Mouse (Mus musculus) neural tube, embryonic 13.5 days (tissue): ENCODE data around the gene Il9r. TPM values are rescaled to one million over a fixed set of nuclear protein-coding genes. Genes with fewer than 3 reads are reported as not detected.
"Not testable (repeated sequence)": the region's sequence is repeated elsewhere in the genome, so short reads cannot be mapped to it uniquely, and the experiment has no call there.

Source experiments
- ATAC-seq: fragments of 200-750 bp; cut with Nextera tagmentation; 2 replicates; pipeline ENCODE4 v1.8.0; 2017; ENCODE audit warnings: low read depth, mild to moderate bottlenecking, moderate TSS enrichment, moderate library complexity
- H3K27ac ChIP-seq: fragments of 300-500 bp; sonication (generic); replicated peaks from 2 replicates; pipeline ENCODE4 v1.5.1; 2015; ENCODE audit warnings: moderate library complexity, mild to moderate bottlenecking, inconsistent platforms
- H3K27me3 ChIP-seq: fragments of 300-500 bp; sonication (generic); 2 replicates; pipeline ENCODE4 v1.6.1; 2015; ENCODE audit warnings: mild to moderate bottlenecking, inconsistent platforms
- H3K36me3 ChIP-seq: fragments of 300-500 bp; sonication (generic); 2 replicates; pipeline ENCODE4 v1.6.1; 2015; ENCODE audit warnings: mild to moderate bottlenecking, inconsistent platforms
- H3K4me1 ChIP-seq: fragments of 300-500 bp; sonication (generic); replicated peaks from 2 replicates; pipeline ENCODE4 v1.6.1; 2015; ENCODE audit warnings: inconsistent platforms
- H3K4me2 ChIP-seq: fragments of 300-500 bp; sonication (generic); 2 replicates; pipeline ENCODE4 v1.6.1; 2015; ENCODE audit warnings: inconsistent platforms, mild to moderate bottlenecking, moderate library complexity
- H3K4me3 ChIP-seq: fragments of 300-500 bp; sonication (generic); 2 replicates; pipeline ENCODE4 v1.5.1; 2015; ENCODE audit warnings: mild to moderate bottlenecking, inconsistent platforms
- H3K9ac ChIP-seq: fragments of 300-500 bp; sonication (generic); 2 replicates; pipeline ENCODE4 v1.6.1; 2015; ENCODE audit warnings: moderate library complexity, mild to moderate bottlenecking, inconsistent platforms
- H3K9me3 ChIP-seq: fragments of 300-500 bp; sonication (generic); 2 replicates; pipeline ENCODE4 v1.6.1; 2016; ENCODE audit warnings: inconsistent platforms
- WGBS: fragments of 180-500 bp; shearing (Covaris S2); methylation state at CpG from one replicate; pipeline ENCODE4 v1.1.7; 2015; 5-methylcytosine and 5-hydroxymethylcytosine counted together
- polyA plus RNA-seq: library from polyadenylated mRNA; unstranded; fragments of >200 nt; fragmentation: Nextera tagmentation; extraction: Ambion mirVana; gene quantifications from 2 replicates; pipeline ENCODE4 v1.2.1, GENCODE M21; 2015

The Il9r gene
- polyA plus RNA-seq, 1 experiment from 2014 or later = not detected

DNA sequence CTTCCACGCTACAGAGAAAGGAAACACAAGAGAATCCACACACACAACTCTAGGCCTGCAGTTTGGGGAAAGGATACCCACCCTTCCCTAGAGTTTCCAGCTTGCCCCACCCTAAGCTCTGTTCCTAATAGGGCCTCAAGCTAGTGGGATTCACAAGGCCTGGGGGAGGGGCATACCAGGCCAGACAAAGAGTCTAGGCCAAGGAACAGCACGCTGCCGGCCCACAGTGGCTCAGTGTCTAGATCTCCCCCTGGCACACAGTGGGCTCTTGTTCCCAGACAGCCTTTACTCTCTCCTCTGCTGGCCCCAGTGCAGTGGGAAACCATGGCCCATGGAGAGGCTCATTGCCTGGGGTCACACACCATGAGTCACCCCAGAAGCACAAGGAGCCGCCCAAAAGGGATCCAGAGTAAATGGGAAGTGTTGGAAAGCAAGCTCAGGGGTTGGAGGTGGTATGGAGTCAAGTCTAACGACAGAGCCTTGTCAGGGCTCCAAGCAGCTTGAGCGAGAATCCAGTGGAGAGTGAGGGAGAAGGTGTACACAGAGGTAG lies 18.5 kb upstream of the Il9r start:
- ATAC-seq = no peak
- Histone ChIP-seq H3K4me2 (peak overlapping the region; percentile 96; the same call in 1 of the 2 replicates), H3K9me3 (no peaks in the 10 kb centered on the region), H3K4me1 (peaks cover 60% of the 10 kb centered on the region), H3K9ac (peak overlapping the region; percentile 1; the same call in 1 of the 2 replicates), H3K27me3 (peaks cover 27% of the 10 kb centered on the region), H3K27ac (peak overlapping the region; percentile 38; the same call in 1 of the 2 replicates), H3K36me3 (peaks cover under 1% of the 10 kb centered on the region; the same call in 1 of the 2 replicates), H3K4me3 (no peak overlapping the region)
- 45% methylated on average over 6 of the region's 6 CpGs for WGBS

GRCm38 (mm10) chr11:32216851-32217250 lies 16.8 kb upstream of the Il9r start:
- Histone ChIP-seq H3K9ac (no peak overlapping the region), H3K4me1 (peaks cover 48% of the 10 kb centered on the region), H3K9me3 (no peaks in the 10 kb centered on the region), H3K4me3 (no peak overlapping the region), H3K36me3 (peaks cover 17% of the 10 kb centered on the region; the same call in 1 of the 2 replicates), H3K4me2 (no peak overlapping the region), H3K27me3 (peaks cover 12% of the 10 kb centered on the region), H3K27ac (no peak overlapping the region)
- 21% methylated on average over 8 of the region's 8 CpGs for WGBS
- peak; percentile 27; the same call in 1 of the 2 replicates for ATAC-seq

- H3K9me3 ChIP-seq = no peaks in the 10 kb centered on the region
- peaks cover 37% of the 10 kb centered on the region for H3K4me1 ChIP-seq
- H3K36me3 ChIP-seq = peaks cover 28% of the 10 kb centered on the region
- no peak overlapping the region for H3K4me3 ChIP-seq
- 94% methylated on average over 18 of the region's 18 CpGs for WGBS
- no peak overlapping the region for H3K4me2 ChIP-seq
- H3K27ac ChIP-seq = no peak overlapping the region
- ATAC-seq = no peak
- H3K27me3 ChIP-seq = peaks cover 2% of the 10 kb centered on the region
- H3K9ac ChIP-seq = no peak overlapping the region
Observed at GRCm38 (mm10) chr11:32215372-32216162, 15.5 kb upstream of the Il9r start.

- WGBS = 90% methylated on average over 9 of the region's 9 CpGs
- Histone ChIP-seq H3K4me3 (no peak overlapping the region), H3K9me3 (no peaks in the 10 kb centered on the region), H3K27me3 (no peaks in the 10 kb centered on the region), H3K4me1 (peaks cover 9% of the 10 kb centered on the region), H3K36me3 (peaks cover 60% of the 10 kb centered on the region), H3K27ac (no peak overlapping the region), H3K9ac (no peak overlapping the region), H3K4me2 (no peak overlapping the region)
- no peak for ATAC-seq
Observed at GRCm38 (mm10) chr11:32210623-32211022, 10.5 kb upstream of the Il9r start.

DNA sequence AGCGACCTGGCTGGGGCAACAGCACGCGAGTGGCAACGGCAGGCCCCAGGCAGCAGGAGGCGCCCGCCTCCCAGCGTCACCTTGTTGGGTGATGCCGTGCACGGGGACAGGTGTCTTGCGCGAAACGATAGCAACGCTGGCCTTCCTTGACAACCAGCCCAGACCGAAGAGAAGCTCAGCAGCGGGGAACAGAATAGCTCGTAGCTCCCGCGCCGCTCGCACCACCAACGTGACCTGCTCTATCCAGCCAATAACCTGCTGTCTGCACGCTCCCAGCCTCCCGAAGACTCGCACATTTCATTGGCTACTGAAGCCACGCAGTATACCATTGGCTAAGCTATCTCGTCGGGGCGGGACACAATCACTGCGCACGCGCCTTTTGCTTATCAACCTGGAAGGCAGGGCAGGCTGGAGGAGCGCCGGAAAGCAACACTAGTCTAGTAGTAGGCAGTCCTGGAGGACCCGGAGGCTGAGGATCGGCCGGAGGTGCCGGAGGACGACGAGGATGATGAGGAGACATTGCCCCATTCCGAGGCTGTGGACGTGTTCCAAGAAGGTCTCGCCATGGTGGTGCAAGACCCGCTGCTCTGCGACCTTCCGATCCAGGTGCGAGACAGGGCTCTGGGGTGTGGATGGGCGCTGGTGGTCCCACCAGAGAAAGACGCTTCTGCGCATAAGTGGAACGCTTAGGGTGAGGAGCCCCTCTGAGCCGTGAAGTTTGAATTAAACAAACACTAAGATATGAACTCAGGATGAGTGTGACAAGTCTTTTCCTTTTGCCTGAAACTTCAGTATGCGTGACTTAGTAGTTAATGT lies 5.2 kb upstream of the Il9r start, which contains the start of gene Snrnp25:
Gene Snrnp25 (plus strand): TSS at position 358 of the 816 bp plus-strand sequence.
- peak within 1 kb of the TSS; percentile 83 for H3K4me2 ChIP-seq
- H3K36me3 ChIP-seq = peaks cover 29% of the 10 kb centered on the region
- peak within 1 kb of the TSS; percentile 60 for H3K4me3 ChIP-seq
- H3K9me3 ChIP-seq = no peaks in the 10 kb centered on the region
- peaks cover 17% of the 10 kb centered on the region for H3K4me1 ChIP-seq
- H3K9ac ChIP-seq = peak within 1 kb of the TSS; percentile 76
- WGBS = under 1% methylated on average over 52 of the region's 52 CpGs
- no peaks in the 10 kb centered on the region for H3K27me3 ChIP-seq
- H3K27ac ChIP-seq = 0 out of 2 replicates have a peak within 1 kb of the TSS, but pooled peaks have one; percentile 20
- peak; percentile 100 for ATAC-seq

- Histone ChIP-seq H3K9me3 (no peaks in the 10 kb centered on the region), H3K27ac (no peak overlapping the region), H3K4me2 (no peak overlapping the region), H3K4me3 (no peak overlapping the region), H3K36me3 (no peaks in the 10 kb centered on the region), H3K9ac (no peak overlapping the region), H3K27me3 (no peaks in the 10 kb centered on the region), H3K4me1 (peaks cover 17% of the 10 kb centered on the region)
- 82% methylated on average over 11 of the region's 11 CpGs for WGBS
- no peak for ATAC-seq
Observed at GRCm38 (mm10) chr11:32201922-32202685, 2.0 kb upstream of the Il9r start.

- H3K4me3 ChIP-seq, H3K9ac ChIP-seq, H3K4me2 ChIP-seq, H3K27me3 ChIP-seq, H3K9me3 ChIP-seq, H3K27ac ChIP-seq, H3K36me3 ChIP-seq, ATAC-seq: not testable (repeated sequence)
- H3K4me1 ChIP-seq = peaks cover 12% of the 10 kb centered on the region
- WGBS = 64% methylated on average over 1 of the region's 1 CpGs
Observed at GRCm38 (mm10) chr11:32200992-32201391, 913 bp upstream of the Il9r start.

DNA sequence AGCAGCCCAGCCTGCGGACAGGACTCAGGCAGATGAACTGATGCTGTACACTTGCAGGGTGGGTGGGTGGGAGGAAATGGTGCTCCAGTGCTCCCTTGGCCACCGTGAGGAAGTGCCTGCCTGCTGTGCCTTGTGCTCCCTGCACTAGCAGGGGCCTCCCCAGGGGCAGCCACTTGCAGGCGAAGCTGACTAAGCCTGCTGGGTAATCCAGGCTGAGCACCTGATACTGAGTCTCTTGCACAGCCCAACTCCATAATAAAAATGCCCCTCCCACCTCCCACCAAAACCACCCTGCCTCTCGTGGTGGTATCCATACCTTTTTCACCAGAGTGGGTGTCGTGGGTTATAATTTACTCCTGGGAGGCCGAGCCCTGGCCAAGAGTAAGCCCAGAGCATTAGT lies 849 bp downstream of the Il9r start:
- Histone ChIP-seq H3K9me3 (no peaks in the 10 kb centered on the region), H3K27ac (no peak overlapping the region), H3K36me3 (no peaks in the 10 kb centered on the region), H3K4me2 (no peak overlapping the region), H3K4me3 (no peak overlapping the region), H3K4me1 (no peaks in the 10 kb centered on the region), H3K27me3 (no peaks in the 10 kb centered on the region), H3K9ac (0 out of 2 replicates have a peak overlapping the region, but pooled peaks have one; percentile 26)
- no peak; the same call in 1 of the 2 replicates for ATAC-seq
- WGBS = 51% methylated on average over 6 of the region's 6 CpGs

GRCm38 (mm10) chr11:32198256-32198955 lies 1.7 kb downstream of the Il9r start:
- no peaks in the 10 kb centered on the region for H3K36me3 ChIP-seq
- H3K27me3 ChIP-seq = no peaks in the 10 kb centered on the region
- no peak overlapping the region for H3K27ac ChIP-seq
- 78% methylated on average over 14 of the region's 14 CpGs for WGBS
- H3K4me1 ChIP-seq = no peaks in the 10 kb centered on the region
- H3K9ac ChIP-seq = no peak overlapping the region
- no peak overlapping the region for H3K4me3 ChIP-seq
- H3K9me3 ChIP-seq = no peaks in the 10 kb centered on the region
- no peak for ATAC-seq
- H3K4me2 ChIP-seq = no peak overlapping the region

DNA sequence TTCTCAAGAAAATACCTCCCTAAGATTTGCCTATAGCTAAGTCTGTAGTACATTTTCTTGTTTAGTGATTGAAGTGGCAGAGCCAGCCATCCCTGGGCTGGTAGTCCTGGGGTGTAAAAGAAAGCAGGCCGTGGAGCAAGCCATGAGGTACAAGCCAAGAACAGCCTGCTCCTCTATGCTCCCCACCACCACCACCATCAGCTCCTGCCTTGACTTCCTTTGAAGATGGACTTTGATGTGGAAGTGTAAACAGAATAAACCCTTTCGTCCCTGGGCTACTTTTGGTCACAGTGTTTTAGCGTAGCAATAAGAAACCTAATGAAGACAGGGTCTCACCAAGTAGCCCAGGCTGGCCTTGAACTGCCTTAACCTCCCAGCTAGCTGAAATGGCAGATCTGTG lies 2.3 kb downstream of the Il9r start:
- ATAC-seq = no peak
- Histone ChIP-seq H3K4me1 (no peaks in the 10 kb centered on the region), H3K9me3 (no peaks in the 10 kb centered on the region), H3K27me3 (no peaks in the 10 kb centered on the region), H3K4me3 (no peak overlapping the region), H3K4me2 (no peak overlapping the region), H3K9ac (no peak overlapping the region), H3K36me3 (no peaks in the 10 kb centered on the region), H3K27ac (no peak overlapping the region)
- 52% methylated on average over 3 of the region's 3 CpGs for WGBS

GRCm38 (mm10) chr11:32196727-32197126 lies 3.4 kb downstream of the Il9r start:
- Histone ChIP-seq H3K9me3 (no peaks in the 10 kb centered on the region), H3K27ac (no peak overlapping the region), H3K4me1 (no peaks in the 10 kb centered on the region), H3K36me3 (no peaks in the 10 kb centered on the region), H3K9ac (no peak overlapping the region), H3K4me2 (no peak overlapping the region), H3K27me3 (no peaks in the 10 kb centered on the region), H3K4me3 (no peak overlapping the region)
- WGBS = 69% methylated on average over 6 of the region's 6 CpGs
- ATAC-seq = no peak
